Mouse (Mus musculus): ENCODE results near the gene Retreg1.
A peak's percentile ranks its signal among the peaks of the same experiment; 100 is the strongest.
"Not testable (repeated sequence)": the region's sequence is repeated elsewhere in the genome, so short reads cannot be mapped to it uniquely, and the experiment has no call there.

Gene Retreg1

DNA sequence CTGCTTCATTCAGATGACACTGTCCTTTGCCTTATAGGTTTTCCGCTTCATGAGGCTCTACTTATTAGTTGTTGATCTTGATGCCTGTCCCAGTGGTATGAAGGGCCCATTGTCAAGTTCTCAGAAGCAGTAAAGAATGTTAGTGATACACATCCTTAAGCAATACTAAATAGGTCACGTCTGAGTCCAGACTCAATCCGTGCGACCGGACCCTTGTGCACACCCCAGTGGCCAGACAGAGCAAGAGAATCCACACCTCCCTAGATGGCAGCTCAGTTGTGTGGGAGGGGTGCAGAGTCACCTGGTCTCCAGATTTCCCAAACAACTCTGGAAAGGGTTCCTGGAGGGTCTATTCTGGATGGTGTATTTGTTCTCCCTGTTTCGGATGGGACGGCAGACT lies 103.5 kb downstream of the Retreg1 start:
- DNase-seq (ENCODE audit: low spot score in 2 of 2) = no peak

DNA sequence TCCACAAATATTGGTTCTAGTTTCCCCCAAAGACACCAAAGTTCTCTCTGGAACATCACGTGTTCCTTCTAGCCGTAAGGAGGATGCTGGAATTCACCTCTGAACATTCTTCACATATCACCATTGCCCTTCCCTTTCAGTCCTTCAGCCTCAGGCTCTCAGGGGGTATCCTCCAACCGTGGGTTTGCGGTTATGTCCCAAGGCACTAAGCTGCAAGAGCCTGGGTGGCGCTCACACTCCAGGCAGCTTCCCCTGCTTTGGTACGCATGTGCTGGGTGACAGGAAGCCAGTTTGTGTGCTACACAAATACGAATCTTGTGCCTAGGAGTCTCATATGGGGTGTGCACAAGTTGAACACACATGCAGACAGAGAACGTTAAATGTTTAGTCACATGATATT lies 104.4 kb downstream of the Retreg1 start:
- DNase-seq (ENCODE audit: low spot score in 2 of 2) = no peak

DNA sequence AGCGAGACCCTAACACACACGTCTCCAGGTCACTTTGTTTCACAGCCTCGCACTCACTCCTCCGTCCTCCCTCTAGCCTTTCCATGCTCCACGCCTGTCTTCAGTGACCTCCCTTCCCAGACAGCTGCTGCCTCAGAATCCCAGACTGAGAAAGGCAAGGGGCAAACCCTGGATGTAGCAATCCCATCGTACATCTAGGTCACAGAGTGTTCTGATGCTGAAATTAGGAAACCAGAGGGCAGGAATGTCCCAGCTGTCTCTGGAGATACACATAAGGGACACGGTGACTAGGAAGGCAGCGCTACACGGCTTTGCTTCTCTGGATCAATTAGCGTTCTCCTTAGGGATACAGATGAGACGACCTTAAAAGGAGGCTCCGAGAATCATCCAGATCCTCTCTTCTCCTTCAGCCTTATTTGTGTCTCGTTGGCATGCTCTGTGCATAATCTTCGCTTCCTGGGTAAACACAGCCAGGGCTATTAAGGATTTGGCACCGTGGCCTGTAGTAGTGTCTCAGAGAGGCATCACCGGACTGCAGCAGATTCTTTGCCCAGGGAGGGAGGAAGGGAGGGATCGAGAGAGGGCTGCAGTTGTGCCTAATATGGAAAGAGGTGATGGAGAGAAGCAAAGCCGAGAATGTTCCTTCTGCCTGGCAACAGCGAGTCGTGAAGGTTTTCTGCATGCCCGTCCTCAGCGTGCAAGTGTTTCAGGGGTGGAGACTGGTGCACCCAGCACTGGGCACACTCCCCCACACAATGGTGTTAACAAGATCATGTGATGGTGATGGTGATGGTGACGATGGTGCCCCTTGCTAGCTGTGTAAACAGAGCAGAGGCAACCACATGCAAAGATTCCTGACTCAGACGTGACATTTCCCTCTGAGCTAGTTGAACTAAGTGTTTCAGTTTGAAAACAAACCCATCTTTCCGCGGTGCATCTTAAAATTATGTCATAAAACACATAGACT lies 105.6 kb downstream of the Retreg1 start:
- DNase-seq (ENCODE audit: low spot score in 2 of 2) = no peak

DNA sequence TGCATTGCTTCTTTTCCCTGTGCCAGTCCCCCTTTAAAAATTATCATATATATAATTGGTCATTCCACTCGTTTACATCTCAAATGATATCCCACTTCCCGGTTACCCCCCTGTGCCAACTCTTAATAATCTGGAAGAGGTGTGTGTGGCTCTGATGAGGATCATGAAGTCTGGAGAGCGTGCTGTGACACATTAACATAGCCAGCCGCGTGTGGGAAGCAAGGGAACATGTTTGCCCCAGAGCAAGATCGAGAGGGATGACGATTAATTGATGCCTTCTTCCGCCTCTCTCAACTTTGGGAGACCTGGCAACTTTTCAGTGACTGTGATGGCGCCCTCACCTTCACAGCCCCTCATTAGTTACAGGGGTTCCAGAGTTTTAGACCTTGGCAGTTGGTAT lies 106.7 kb downstream of the Retreg1 start:
- no peak for DNase-seq (ENCODE audit: low spot score in 2 of 2)

DNA sequence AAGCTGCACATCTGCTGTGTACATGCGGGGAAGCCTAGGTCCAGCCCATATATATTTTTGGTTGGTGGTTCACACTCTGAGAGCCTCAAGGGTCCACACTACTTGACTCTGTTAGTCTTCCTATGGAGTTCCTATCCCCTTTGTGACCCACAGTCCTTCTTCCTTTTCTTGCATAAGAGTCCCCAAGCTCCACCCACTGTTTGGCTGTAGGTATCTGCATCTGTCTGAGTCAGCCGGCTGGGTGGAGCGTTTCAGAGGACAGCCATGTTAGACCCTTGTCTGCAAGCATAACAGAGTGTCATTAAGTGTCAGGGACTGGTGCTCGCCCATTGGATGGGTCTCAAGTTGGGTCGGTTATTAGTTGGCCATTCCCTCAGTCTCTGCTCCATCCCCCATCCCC lies 107.6 kb downstream of the Retreg1 start:
- DNase-seq (ENCODE audit: low spot score in 2 of 2) = no peak

DNA sequence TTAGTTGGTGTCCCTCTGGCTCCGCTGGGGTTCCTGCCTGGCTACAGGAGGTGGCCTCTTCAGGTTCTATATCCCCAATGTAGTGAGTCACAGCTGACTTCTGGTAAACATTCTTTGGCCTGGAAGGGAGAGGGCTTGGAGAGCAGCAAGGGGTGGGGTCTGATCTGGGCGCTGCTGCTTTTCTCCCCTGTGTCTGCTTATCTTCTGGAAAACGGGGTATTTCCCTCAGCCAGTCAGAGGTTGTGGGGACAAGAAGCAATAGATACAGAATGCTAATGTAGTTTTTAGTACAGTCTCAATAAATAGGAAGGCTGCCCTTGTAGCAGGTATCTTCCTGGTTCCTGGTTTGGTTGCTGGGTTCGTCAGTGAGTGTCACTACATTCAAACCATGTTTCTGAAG lies 108.1 kb downstream of the Retreg1 start:
- no peak for DNase-seq (ENCODE audit: low spot score in 2 of 2)

DNA sequence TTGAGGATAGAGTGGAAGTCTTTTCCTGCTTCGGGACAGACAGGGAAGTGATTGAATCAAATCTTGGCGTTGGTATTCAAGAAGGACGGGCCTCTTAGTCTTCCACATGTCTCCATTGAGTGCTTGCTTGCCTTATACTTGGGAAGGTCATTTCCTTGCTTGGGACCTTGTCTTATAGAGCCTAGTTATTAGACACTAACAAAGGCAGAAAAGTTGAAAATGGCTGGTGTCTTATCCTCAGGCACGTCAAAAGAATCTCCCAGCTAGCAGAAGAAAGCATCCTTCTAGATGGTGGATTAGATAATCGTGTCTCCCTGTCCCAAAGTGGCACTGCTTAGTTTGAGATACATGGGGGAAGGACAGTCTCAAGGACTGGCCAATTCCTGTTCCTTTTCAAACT lies 113.0 kb downstream of the Retreg1 start:
- no peak for DNase-seq (ENCODE audit: low spot score in 2 of 2)

DNA sequence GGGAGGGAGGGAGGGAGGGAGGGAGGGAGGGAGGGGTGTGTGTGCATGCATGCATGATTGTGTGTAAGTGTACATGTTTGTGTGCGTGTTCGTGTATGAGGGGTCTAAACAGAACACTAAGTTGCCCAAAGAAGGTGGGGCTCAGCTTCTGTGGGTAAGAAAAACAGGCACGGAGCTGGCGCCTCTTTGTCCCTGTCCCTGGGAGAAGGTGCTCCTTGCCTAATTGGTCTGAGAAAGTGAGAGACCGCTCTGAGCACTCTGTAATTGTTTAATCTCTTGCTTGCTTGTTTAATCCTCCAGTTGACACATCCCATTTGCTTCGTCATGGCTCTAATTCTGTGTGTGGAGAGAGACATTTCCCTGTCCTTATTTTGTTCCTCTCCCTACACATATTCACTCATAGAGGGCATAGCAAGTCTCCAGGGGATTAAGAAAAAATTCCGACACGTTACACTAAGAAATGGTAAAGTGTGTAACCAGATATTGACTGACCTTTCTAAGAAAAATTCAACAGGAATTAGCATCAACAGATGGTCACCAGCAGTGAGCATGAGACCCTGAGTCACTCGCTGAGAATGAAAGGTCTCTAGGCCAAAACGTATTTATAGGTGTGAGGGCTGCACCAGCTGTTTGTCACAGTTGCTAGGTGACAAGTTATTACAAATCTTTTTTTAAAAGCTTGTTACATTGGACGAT lies 113.6 kb downstream of the Retreg1 start:
- DNase-seq (ENCODE audit: low spot score in 2 of 2) = no peak

DNA sequence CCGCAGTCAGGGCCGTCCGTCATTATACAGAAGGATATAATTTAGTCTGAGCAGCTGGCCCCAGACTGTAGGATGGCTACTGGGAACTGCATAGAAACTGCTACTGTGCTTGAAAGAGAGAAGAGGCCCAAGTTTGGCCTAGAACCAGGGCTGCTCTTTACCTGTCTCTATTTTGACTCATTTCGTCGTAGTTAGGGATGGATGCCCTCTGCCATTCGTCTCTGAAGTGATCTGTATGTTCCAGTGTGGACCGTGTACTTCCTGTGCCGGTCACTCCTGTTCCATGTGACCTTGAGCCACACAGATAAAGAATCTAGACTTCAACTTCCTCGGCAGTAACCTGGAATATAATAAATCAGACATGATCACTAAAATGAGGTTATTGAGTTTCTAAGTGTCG lies 114.7 kb downstream of the Retreg1 start:
- DNase-seq (ENCODE audit: low spot score in 2 of 2) = no peak

DNA sequence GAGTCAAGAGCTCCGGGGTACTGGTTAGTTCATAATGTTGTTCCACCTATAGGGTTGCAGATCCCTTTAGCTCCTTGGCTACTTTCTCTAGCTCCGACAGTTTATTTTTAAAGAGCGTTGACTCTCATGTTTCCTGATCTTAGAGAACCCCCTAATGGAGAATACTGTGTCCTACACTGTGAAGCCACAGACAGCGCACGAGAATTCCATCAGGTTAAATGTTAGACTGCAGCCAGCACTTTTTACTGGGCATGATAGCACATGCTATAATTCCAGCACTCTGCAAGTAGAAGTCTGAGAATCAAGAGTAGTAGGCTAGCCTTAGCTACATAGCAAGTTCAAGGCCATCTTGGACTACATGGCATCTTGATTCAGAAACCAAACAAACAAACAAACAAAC lies 116.4 kb downstream of the Retreg1 start:
- no peak for DNase-seq (ENCODE audit: low spot score in 2 of 2)

DNA sequence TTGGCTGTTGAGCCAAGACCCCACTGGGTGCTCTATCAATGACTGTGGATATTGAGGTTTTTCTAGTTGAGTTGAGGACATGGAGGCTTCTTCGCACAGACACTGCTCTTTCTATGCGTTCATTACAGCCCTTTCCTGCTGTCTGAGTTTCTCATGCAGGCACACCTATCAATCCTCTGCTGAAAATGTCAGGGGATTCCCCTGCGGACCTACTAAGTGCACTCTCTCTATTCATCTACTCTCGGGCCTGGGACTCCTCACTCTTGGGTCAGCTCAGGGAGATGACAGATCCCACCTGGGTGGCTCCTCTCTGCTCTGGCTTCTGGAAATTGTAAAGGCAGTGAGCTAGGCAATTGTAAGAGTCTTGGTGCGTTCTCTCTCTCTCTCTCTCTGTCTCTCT lies 117.3 kb downstream of the Retreg1 start:
- DNase-seq (ENCODE audit: low spot score in 2 of 2) = no peak

DNA sequence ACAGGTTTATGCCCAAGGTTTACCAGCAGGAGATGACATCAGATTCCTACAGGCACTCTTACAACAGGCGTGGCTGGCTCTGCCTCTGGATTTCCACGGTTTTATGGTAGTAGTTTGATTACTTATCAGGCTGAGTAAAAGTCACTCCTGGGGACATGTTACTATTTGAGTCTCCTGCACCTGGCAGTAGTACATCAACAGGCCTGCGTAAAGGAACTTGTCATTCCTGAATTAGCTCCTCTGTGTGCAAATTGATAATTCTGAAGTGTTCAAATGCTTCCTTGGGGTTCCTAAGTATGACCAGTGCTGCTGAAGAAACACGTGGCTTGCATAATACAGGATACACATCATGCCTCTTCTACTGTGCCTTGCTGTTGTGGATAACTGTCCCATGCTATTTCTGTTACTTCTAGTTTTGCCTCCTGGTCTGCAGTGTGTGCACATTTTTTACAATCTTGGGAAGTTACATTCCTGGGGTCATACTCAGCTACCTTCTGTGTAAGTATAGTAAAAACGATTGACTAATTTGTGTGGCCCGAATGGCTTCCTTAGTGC lies 123.3 kb downstream of the Retreg1 start:
- no peak for DNase-seq (ENCODE audit: low spot score in 2 of 2)

DNA sequence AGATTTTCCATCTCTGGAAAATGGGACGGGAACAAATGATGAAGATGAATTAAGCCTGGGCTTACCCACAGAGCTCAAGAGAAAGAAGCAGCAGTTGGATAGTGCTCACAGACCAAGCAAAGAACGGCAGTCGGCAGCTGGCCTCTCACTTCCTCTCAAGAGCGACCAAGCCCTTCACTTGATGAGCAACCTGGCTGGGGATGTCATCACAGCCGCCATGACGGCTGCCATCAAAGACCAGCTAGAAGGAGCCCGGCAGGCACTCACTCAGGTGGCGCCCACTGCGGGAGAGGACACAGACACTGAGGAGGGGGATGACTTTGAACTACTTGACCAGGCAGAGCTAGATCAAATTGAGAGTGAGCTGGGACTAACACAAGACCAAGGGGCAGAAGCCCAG lies 128.6 kb downstream of the Retreg1 start:
- DNase-seq (ENCODE audit: low spot score in 2 of 2) = no peak

DNA sequence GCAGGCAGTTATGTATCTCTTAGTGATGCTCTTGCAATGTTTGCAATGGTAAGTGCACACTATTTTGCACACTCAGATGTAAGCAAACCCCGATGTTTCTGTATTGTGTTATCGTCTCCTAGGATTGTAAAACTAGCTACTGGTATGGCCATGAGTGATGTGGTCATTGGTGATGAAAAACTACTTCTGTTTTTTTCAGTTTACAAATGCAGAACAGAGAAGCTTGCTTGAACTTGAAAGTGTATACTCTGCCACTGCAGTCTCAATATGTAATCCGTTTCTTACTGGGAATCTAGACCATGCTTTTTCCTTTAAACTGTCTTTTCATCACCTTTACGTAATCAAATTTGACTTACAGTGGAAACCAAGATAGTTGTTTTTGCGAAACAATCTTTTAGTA lies 129.8 kb downstream of the Retreg1 start:
- DNase-seq (ENCODE audit: low spot score in 2 of 2) = no peak

DNA sequence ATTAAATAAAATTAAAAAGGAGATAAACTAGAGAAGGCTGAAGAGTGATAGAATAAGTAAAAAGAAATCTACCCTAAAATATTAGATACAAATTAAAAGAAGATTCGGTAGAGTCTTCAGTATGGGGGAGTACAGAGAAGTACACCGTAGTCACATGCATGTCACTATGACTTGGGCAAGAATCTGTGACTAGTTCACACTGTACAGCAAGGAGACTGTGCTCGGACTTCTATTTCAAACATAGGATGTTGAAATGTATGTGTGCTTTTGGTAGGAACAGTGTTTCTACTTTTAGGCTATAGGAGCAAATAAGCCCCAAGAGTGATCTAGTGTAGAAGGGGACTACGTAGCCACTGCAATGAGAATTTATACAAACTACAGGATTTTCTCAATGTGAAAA lies 131.4 kb downstream of the Retreg1 start:
- DNase-seq (ENCODE audit: low spot score in 2 of 2) = no peak

DNA sequence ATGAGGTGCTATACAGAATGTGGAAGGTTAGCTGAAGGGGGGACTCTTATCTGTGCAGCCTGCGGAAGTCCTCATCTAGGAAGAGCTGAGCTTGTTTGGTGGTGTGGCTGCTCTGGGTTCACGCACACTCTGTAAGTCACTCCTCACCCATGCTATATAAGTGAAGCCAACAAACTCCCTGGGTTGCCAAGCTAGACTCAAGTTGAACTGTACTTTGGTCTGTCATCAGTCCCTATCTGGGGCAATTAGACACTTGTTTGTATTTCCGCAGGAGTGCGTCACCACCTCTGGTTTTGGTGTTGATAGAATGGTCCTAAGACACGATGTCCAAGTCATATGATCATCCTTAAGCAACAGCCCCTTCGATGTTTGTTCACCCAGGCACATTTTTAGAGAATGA lies 132.8 kb downstream of the Retreg1 start:
- DNase-seq (ENCODE audit: low spot score in 2 of 2) = no peak

DNA sequence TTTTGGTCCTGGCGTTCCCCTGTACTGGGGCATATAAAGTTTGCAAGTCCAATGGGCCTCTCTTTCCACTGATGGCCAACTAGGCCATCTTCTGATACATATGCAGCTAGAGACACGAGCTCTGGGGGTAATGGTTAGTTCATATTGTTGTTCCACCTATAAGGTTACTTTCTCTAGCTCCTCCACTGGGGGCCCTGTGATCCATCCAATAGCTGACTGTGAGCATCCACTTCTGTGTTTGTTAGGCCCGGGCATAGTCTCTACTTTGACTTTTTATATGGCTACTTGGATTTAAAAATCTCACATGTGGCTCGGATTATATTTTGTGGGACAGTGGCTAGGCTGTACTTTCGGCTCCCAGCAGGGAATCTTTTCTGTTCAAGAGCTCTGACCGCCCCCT lies 140.6 kb downstream of the Retreg1 start:
- DNase-seq (ENCODE audit: low spot score in 2 of 2) = not testable (repeated sequence)

DNA sequence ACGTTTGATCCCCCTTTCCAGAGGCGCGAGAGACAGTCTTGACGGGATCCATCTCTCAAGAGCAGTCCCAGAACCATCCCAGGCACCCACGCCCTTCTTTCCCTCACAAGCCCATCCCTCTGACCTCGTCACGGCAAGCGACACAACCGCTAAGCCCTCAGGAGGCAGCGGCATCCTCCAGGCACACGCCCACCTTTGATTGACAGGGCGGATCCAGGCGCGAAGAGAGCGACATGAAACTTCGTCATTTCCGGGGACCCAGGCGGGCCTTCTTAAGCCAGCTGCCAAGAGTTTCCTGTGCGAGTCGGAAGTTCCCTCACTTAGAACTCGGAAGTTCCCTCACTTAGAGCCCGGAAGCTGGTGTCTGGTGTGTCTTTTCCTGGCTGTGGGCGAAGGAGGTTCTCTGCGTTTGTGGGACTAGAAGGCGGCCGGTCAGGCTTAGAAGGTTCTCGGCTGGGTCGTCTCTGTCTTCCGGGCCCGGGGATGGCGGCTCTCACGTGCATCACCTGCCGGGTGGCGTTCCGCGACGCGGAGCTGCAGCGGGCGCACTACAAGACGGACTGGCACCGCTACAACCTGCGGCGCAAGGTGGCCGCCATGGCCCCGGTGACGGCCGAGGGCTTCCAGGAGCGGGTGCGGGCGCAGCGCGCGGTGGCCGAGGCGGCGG lies 141.2 kb downstream of the Retreg1 start, which contains the start of gene Zfp622:
Gene Zfp622 (plus strand): TSS at position 300 of the 667 bp plus-strand sequence.
- DNase-seq (ENCODE audit: low spot score in 2 of 2) = peak; percentile 94 to 96

DNA sequence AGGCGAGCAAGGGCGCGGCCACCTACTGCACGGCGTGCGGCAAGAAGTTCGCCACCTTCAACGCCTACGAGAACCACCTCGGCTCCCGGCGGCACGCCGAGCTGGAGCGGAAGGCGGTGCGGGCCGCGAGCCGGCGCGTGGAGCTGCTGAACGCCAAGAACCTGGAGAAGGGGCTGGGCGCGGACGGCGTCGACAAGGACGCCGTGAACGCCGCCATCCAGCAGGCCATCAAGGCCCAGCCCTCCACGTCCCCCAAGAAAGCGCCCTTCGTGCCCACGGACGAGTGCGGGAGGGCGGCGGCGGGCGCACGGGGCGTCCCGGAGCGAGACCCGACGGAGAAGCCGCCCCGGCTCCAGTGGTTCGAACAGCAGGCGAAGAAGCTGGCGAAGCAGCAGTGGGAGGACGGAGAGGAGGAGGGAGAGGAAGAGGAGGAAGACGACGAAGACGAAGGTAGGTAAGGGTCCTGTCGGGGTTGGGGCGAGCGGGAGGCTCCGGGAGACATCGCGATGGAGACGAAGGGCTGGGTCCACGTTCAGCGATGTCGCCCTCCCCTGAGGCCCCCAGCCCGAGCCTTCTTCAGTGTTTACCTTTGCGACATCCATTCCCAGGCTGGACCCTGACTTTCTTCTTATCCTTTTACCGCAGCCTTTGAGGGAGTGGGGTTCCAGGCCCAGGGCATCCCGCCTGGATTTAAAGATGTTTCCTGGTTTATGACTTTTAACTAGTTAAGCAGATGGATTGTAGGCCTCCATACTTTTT lies 141.9 kb downstream of the Retreg1 start:
- DNase-seq (ENCODE audit: low spot score in 2 of 2) = peak in 1 of 2 experiments; percentile 2

DNA sequence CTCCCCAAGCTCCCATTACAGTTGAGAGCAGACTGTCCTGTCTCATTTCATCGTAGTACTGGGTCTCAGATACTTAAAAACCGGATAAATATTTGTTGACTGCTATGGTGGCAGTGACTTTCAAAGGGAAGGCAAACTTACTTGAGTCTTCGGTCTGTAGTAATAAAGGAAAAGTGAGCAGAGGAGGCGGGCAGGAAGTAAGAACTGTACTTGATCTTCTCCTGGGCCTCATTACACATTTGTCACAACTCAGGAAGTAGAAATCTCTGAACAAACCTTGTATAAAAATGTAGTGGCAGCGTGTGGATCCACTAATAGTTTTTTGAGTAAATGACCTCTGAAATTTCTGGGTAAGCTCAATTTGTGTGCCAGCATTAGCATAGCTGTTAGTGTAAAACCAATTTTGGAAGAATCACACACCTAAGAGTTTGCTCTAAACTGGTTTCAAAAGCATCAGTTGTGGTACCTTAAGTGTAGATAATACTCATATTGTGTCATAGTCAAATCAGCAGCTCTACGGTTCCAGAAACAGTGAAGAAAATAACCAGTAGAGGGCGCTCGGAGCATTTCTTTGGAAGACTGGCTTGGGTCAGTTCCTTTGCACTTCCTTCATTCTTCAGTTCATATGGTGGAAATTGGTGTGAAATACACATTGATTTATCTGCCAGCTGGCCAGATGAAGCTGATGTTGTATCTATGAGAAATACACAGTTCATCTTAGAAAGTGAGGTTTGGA lies 150.2 kb downstream of the Retreg1 start:
- DNase-seq (ENCODE audit: low spot score in 2 of 2) = peak; percentile 32 to 54

DNA sequence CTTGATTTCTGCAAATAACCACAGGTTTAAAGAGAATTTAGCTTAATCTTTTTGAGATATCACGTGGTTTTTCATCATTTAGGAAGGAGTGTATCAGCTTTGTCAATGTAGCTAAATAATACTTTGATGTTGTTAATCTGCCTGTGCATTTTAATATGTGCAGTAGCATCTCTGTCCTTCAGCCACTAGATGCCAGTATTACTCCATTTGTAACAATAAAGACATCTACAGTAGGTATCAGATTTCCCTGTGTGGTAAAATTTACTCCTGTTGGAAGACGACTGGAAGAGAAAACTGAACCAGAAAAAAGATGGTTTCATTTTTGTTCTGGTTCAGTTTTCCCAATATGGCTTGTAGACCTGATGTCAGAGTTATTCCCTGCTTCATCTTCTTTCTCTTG lies 152.5 kb downstream of the Retreg1 start:
- no peak for DNase-seq (ENCODE audit: low spot score in 2 of 2)
